Mouse (Mus musculus): ENCODE data around the gene 1700056E22Rik. TPM values are rescaled to one million over a fixed set of nuclear protein-coding genes. Genes with fewer than 3 reads are reported as not detected.

1700056E22Rik gene
- total and polyA plus RNA-seq, 3 experiments = 0.35 to 1.1 TPM; not detected in 1

GRCm38 (mm10) chr1:184047818-184048217 lies 13.7 kb upstream of the 1700056E22Rik start:
- Histone ChIP-seq H3K9ac (ENCODE audit: control insufficient read depth, low read depth, low read length, poor library complexity, severe bottlenecking) (no peak overlapping the region), H3K27me3 (ENCODE audit: control insufficient read depth in 1 of 2, insufficient read depth in 2 of 2, low read length in 2 of 2) (no peaks in the 10 kb centered on the region), H3K36me3 (ENCODE audit: control insufficient read depth in 1 of 2, insufficient read depth in 2 of 2, low read length in 2 of 2) (peaks cover 0 to 9% of the 10 kb centered on the region in 2 experiments; a peak in 2 of 4 replicates), H3K4me3 (ENCODE audit: control insufficient read depth in 1 of 2, insufficient read depth in 1 of 2, low read depth in 2 of 2, low read length in 2 of 2) (no peak overlapping the region), H3K79me2 (ENCODE audit: control insufficient read depth, insufficient read depth, low read length, poor library complexity) (no peaks in the 10 kb centered on the region; the same call in 1 of the 2 replicates), H3K27ac (ENCODE audit: control insufficient read depth, low read depth, low read length) (no peak overlapping the region), H3K9me3 (replicated peaks; ENCODE audit: insufficient read depth, low read length) (no peaks in the 10 kb centered on the region), H3K4me1 (ENCODE audit: control insufficient read depth in 1 of 2, insufficient read depth in 2 of 2, low read length in 2 of 2) (peaks cover 4 to 8% of the 10 kb centered on the region in 2 experiments; a peak in 3 of 4 replicates)
- TF ChIP-seq E2F4 (IDR thresholded peaks at IDR 0.05; ENCODE audit: borderline replicate concordance, low read depth, low read length) (no peak), MAZ (IDR thresholded peaks at IDR 0.05; ENCODE audit: low read depth, low read length) (no peak), ZMIZ1 (IDR thresholded peaks at IDR 0.05; ENCODE audit: low read depth, low read length) (no peak), USF2 (IDR thresholded peaks at IDR 0.05; ENCODE audit: borderline replicate concordance in 1 of 2, insufficient read depth in 1 of 2, low read depth in 1 of 2, low read length in 2 of 2) (no peak), ZKSCAN1 (IDR thresholded peaks at IDR 0.05; ENCODE audit: low read depth, low read length) (no peak), RCOR1 (IDR thresholded peaks at IDR 0.05; ENCODE audit: low read depth, low read length) (no peak), ETS1 (IDR thresholded peaks at IDR 0.05; ENCODE audit: low read depth, low read length) (no peak)
- no peak for DNase-seq (ENCODE audit: low read depth, low spot score)

- TF ChIP-seq USF2 (IDR thresholded peaks at IDR 0.05; ENCODE audit: borderline replicate concordance in 1 of 2, insufficient read depth in 1 of 2, low read depth in 1 of 2, low read length in 2 of 2) (no peak), HCFC1 (IDR thresholded peaks at IDR 0.05; ENCODE audit: low read depth, low read length) (no peak), E2F4 (IDR thresholded peaks at IDR 0.05; ENCODE audit: borderline replicate concordance, low read depth, low read length) (no peak), UBTF (IDR thresholded peaks at IDR 0.05; ENCODE audit: borderline replicate concordance, insufficient read depth, low read depth, low read length) (no peak), CTCF (IDR thresholded peaks at IDR 0.05 in 2 of 3, conservative IDR thresholded peaks at IDR 0.05 in 1 of 3; ENCODE audit: control insufficient read depth in 1 of 3, insufficient read depth in 1 of 3, low read depth in 2 of 3, low read length in 3 of 3, poor library complexity in 1 of 3, severe bottlenecking in 1 of 3) (no peak), BHLHE40 (IDR thresholded peaks at IDR 0.05; ENCODE audit: borderline replicate concordance, low read depth, low read length) (no peak), MYC (IDR thresholded peaks at IDR 0.05; ENCODE audit: low read depth, low read length) (no peak), RAD21 (IDR thresholded peaks at IDR 0.05; ENCODE audit: low read depth, low read length) (no peak), POLR2AphosphoS2 (IDR thresholded peaks at IDR 0.05; ENCODE audit: low read length) (no peak), KAT2A (conservative IDR thresholded peaks at IDR 0.05; ENCODE audit: low read depth, low read length) (no peak), POLR2AphosphoS5 (IDR thresholded peaks at IDR 0.05; ENCODE audit: borderline replicate concordance, low read depth, low read length) (no peak), ELF1 (IDR thresholded peaks at IDR 0.05; ENCODE audit: low read depth, low read length) (no peak), TAL1 (IDR thresholded peaks at IDR 0.05; ENCODE audit: low read length) (no peak), USF1 (IDR thresholded peaks at IDR 0.05; ENCODE audit: low read depth, low read length) (no peak), ZKSCAN1 (IDR thresholded peaks at IDR 0.05; ENCODE audit: low read depth, low read length) (no peak), CHD2 (IDR thresholded peaks at IDR 0.05; ENCODE audit: low read length) (no peak), ZMIZ1 (IDR thresholded peaks at IDR 0.05; ENCODE audit: low read depth, low read length) (no peak), CHD1 (IDR thresholded peaks at IDR 0.05; ENCODE audit: low read depth, low read length) (no peak), NRF1 (IDR thresholded peaks at IDR 0.05; ENCODE audit: insufficient read depth, low read depth, low read length, poor library complexity, severe bottlenecking) (no peak)
- no peaks in the 10 kb centered on the region; the same call in 1 of the 2 replicates for H3K79me2 ChIP-seq (ENCODE audit: control insufficient read depth, insufficient read depth, low read length, poor library complexity)
- no peaks in the 10 kb centered on the region for H3K27me3 ChIP-seq (ENCODE audit: control insufficient read depth in 1 of 2, insufficient read depth in 2 of 2, low read length in 2 of 2)
- H3K27ac ChIP-seq (ENCODE audit: control insufficient read depth, low read depth, low read length) = no peak overlapping the region
- H3K36me3 ChIP-seq (ENCODE audit: control insufficient read depth in 1 of 2, insufficient read depth in 2 of 2, low read length in 2 of 2) = peaks cover 0 to 14% of the 10 kb centered on the region in 2 experiments; a peak in 2 of 4 replicates
- H3K9ac ChIP-seq (ENCODE audit: control insufficient read depth, low read depth, low read length, poor library complexity, severe bottlenecking) = no peak overlapping the region
- no peaks in the 10 kb centered on the region for H3K9me3 ChIP-seq (replicated peaks; ENCODE audit: insufficient read depth, low read length)
- no peak overlapping the region for H3K4me3 ChIP-seq (ENCODE audit: control insufficient read depth in 1 of 2, insufficient read depth in 1 of 2, low read depth in 2 of 2, low read length in 2 of 2)
- no peak for DNase-seq (ENCODE audit: low read depth, low spot score)
- peaks cover 8 to 14% of the 10 kb centered on the region in 2 experiments for H3K4me1 ChIP-seq (ENCODE audit: control insufficient read depth in 1 of 2, insufficient read depth in 2 of 2, low read length in 2 of 2)
Measured at GRCm38 (mm10) chr1:184046070-184046677, 12.1 kb upstream of the 1700056E22Rik start.
